Mouse (Mus musculus) 416B (cell line): ENCODE data around the gene Pik3ca.

Source experiments
- DNase-seq: peaks from one replicate; pipeline ENCODE4 v3.0.0; 2011; ENCODE audit warnings: low read depth

Pik3ca gene

GRCm38 (mm10) chr3:32454329-32455021 is 57.0 kb downstream of the Pik3ca start:
- DNase-seq, result no peak

- peak; percentile 50 for DNase-seq
These were observed 62.3 kb downstream of the Pik3ca start for GRCm38 (mm10) chr3:32459777-32460176.

GRCm38 (mm10) chr3:32467321-32467720 is 69.8 kb downstream of the Pik3ca start:
- no peak for DNase-seq

GRCm38 (mm10) chr3:32468411-32468810 is 70.9 kb downstream of the Pik3ca start:
- DNase-seq, result no peak

GRCm38 (mm10) chr3:32470449-32470848 is 73.0 kb downstream of the Pik3ca start:
- DNase-seq, result no peak

GRCm38 (mm10) chr3:32471098-32471497 is 73.6 kb downstream of the Pik3ca start:
- DNase-seq, result no peak

GRCm38 (mm10) chr3:32472191-32472900 is 74.9 kb downstream of the Pik3ca start:
- DNase-seq, result no peak

GRCm38 (mm10) chr3:32473184-32473583 is 75.7 kb downstream of the Pik3ca start:
- no peak for DNase-seq

GRCm38 (mm10) chr3:32479961-32480360 is 82.5 kb downstream of the Pik3ca start:
- no peak for DNase-seq

GRCm38 (mm10) chr3:32483035-32483434 is 85.6 kb downstream of the Pik3ca start:
- no peak for DNase-seq

GRCm38 (mm10) chr3:32486543-32486942 is 89.1 kb downstream of the Pik3ca start:
- peak; percentile 70 for DNase-seq

GRCm38 (mm10) chr3:32488172-32488571 is 90.7 kb downstream of the Pik3ca start:
- no peak for DNase-seq

- DNase-seq, result no peak
These were observed 92.8 kb downstream of the Pik3ca start for GRCm38 (mm10) chr3:32490076-32490927.

- no peak for DNase-seq
These were observed 93.5 kb downstream of the Pik3ca start for GRCm38 (mm10) chr3:32490928-32491315.

- no peak for DNase-seq
These were observed 94.9 kb downstream of the Pik3ca start, which contains the start of gene Kcnmb3 for GRCm38 (mm10) chr3:32492097-32493090. Gene Kcnmb3, minus strand, starts transcription at chr3:32492231.

GRCm38 (mm10) chr3:32494387-32495087 is 97.1 kb downstream of the Pik3ca start:
- DNase-seq, result peak; percentile 72

- no peak for DNase-seq
These were observed 97.8 kb downstream of the Pik3ca start for GRCm38 (mm10) chr3:32495088-32495770.

GRCm38 (mm10) chr3:32495856-32496710 is 98.6 kb downstream of the Pik3ca start:
- DNase-seq, result no peak

GRCm38 (mm10) chr3:32496711-32497070 is 99.2 kb downstream of the Pik3ca start:
- DNase-seq, result no peak
